Mouse (Mus musculus): ENCODE results near the gene Vamp4.

- TF ChIP-seq POLR2A (IDR thresholded peaks at IDR 0.05; ENCODE audit: borderline replicate concordance, extremely low read depth, insufficient read depth, insufficient read length, poor library complexity, severe bottlenecking) (no peak), CTCF (IDR thresholded peaks at IDR 0.05; ENCODE audit: borderline replicate concordance, extremely low read depth, insufficient read depth, insufficient read length) (no peak)
These were observed 39.6 kb upstream of the Vamp4 start for GRCm38 (mm10) chr1:162530666-162531065.

All from brain, embryonic 14.5 days (tissue).